Mouse (Mus musculus) MEL (cell line): ENCODE measurements at regions not wholly inside any gene's neighbourhood (a gene's known extent, or its start where the extent isn't known, plus 50 kb on each side); places are given as distances from the start of the nearest gene placed in this dataset.

Source experiments
- DNase-seq: peaks from one replicate; pipeline ENCODE4 v3.0.0; 2011; ENCODE audit warnings: low read depth, low spot score
- H3K27ac ChIP-seq: 2 replicates; pipeline ENCODE4 v1.5.1; 2012; ENCODE audit warnings: low read depth, mild to moderate bottlenecking, control low read depth, low read length, moderate library complexity; ENCODE audit not compliant: control insufficient read depth
- H3K27me3 ChIP-seq, 2 experiments: fragments of 150-350 bp in 1 of 2; sonication (generic) in 1 of 2; 2 replicates each; pipeline ENCODE4 v1.6.1; 2012; ENCODE audit warnings: low read length in 2 of 2, mild to moderate bottlenecking in 2 of 2, improper control_type of control experiment in 1 of 2, moderate library complexity in 1 of 2; ENCODE audit not compliant: insufficient read depth in 2 of 2, control insufficient read depth in 1 of 2
- H3K36me3 ChIP-seq, 2 experiments: 2 replicates each; pipeline ENCODE4 v1.6.1; 2012 to 2014; ENCODE audit warnings: low read length in 2 of 2, improper control_type of control experiment in 1 of 2, inconsistent platforms in 1 of 2, mild to moderate bottlenecking in 1 of 2; ENCODE audit not compliant: insufficient read depth in 2 of 2, control insufficient read depth in 1 of 2
- H3K4me1 ChIP-seq, 2 experiments: fragments of 150-350 bp in 1 of 2; sonication (generic) in 1 of 2; 2 replicates each; pipeline ENCODE4 v1.6.1; 2012; ENCODE audit warnings: low read length in 2 of 2, improper control_type of control experiment in 1 of 2, mild to moderate bottlenecking in 1 of 2; ENCODE audit not compliant: insufficient read depth in 2 of 2, control insufficient read depth in 1 of 2
- H3K4me3 ChIP-seq, 2 experiments: fragments of 150-350 bp in 1 of 2; sonication (generic) in 1 of 2; 2 replicates each; pipeline ENCODE4 v1.5.1; 2012; ENCODE audit warnings: low read depth in 2 of 2, low read length in 2 of 2, mild to moderate bottlenecking in 2 of 2, moderate library complexity in 2 of 2, control low read depth in 1 of 2, improper control_type of control experiment in 1 of 2; ENCODE audit not compliant: control insufficient read depth in 1 of 2, insufficient read depth in 1 of 2
- H3K79me2 ChIP-seq: 2 replicates; pipeline ENCODE4 v1.6.1; 2012; ENCODE audit warnings: mild to moderate bottlenecking, low read length, moderate library complexity; ENCODE audit not compliant: control insufficient read depth, poor library complexity, insufficient read depth
- H3K9ac ChIP-seq: 2 replicates; pipeline ENCODE4 v1.6.1; 2012; ENCODE audit warnings: low read depth, mild to moderate bottlenecking, control low read depth, low read length, moderate library complexity; ENCODE audit not compliant: control insufficient read depth, poor library complexity, severe bottlenecking
- H3K9me3 ChIP-seq: fragments of 150-350 bp; sonication (generic); replicated peaks from 2 replicates; pipeline ENCODE4 v1.6.1; 2012; ENCODE audit warnings: mild to moderate bottlenecking, low read length, improper control_type of control experiment, moderate library complexity; ENCODE audit not compliant: insufficient read depth
- BHLHE40 ChIP-seq: IDR thresholded peaks from 2 replicates; pipeline ENCODE4 v1.6.1; 2012; ENCODE audit warnings: low read depth, mild to moderate bottlenecking, inconsistent platforms, low read length, improper control_type of control experiment, borderline replicate concordance
- CHD1 ChIP-seq: IDR thresholded peaks from 2 replicates; pipeline ENCODE4 v1.6.1; 2012; ENCODE audit warnings: low read depth, mild to moderate bottlenecking, inconsistent platforms, low read length, improper control_type of control experiment
- CHD2 ChIP-seq: IDR thresholded peaks from 2 replicates; pipeline ENCODE4 v1.6.1; 2011; ENCODE audit warnings: low read length, improper control_type of control experiment
- E2F4 ChIP-seq: IDR thresholded peaks from 2 replicates; pipeline ENCODE4 v1.6.1; 2011; ENCODE audit warnings: low read depth, low read length, improper control_type of control experiment, borderline replicate concordance
- ELF1 ChIP-seq: IDR thresholded peaks from 2 replicates; pipeline ENCODE4 v1.6.1; 2014; ENCODE audit warnings: low read depth, mild to moderate bottlenecking, inconsistent platforms, low read length, improper control_type of control experiment, moderate library complexity
- EP300 ChIP-seq, 2 experiments: IDR thresholded peaks; 2 replicates each; pipeline ENCODE4 v1.6.1; 2011; ENCODE audit warnings: improper control_type of control experiment in 2 of 2, low read length in 2 of 2, low read depth in 1 of 2, mild to moderate bottlenecking in 1 of 2
- ETS1 ChIP-seq: IDR thresholded peaks from 2 replicates; pipeline ENCODE4 v1.6.1; 2012; ENCODE audit warnings: low read depth, mild to moderate bottlenecking, inconsistent platforms, low read length, improper control_type of control experiment, moderate library complexity
- GABPA ChIP-seq: IDR thresholded peaks from 2 replicates; pipeline ENCODE4 v1.6.1; 2012; ENCODE audit warnings: low read depth, mild to moderate bottlenecking, inconsistent platforms, low read length, improper control_type of control experiment, moderate library complexity
- GATA1 ChIP-seq: IDR thresholded peaks from 2 replicates; pipeline ENCODE4 v1.6.1; 2011; ENCODE audit warnings: low read depth, low read length, improper control_type of control experiment
- MAFK ChIP-seq: IDR thresholded peaks from 2 replicates; pipeline ENCODE4 v1.6.1; 2011; ENCODE audit warnings: low read depth, mild to moderate bottlenecking, low read length, improper control_type of control experiment, borderline replicate concordance
- MAX ChIP-seq: IDR thresholded peaks from 2 replicates; pipeline ENCODE4 v1.6.1; 2011; ENCODE audit warnings: low read length, improper control_type of control experiment
- MAZ ChIP-seq: IDR thresholded peaks from 2 replicates; pipeline ENCODE4 v1.6.1; 2012; ENCODE audit warnings: low read depth, mild to moderate bottlenecking, inconsistent platforms, low read length, improper control_type of control experiment
- MEF2A ChIP-seq: IDR thresholded peaks from 2 replicates; pipeline ENCODE4 v1.6.1; 2014; ENCODE audit warnings: low read depth, mild to moderate bottlenecking, inconsistent platforms, low read length, improper control_type of control experiment; ENCODE audit not compliant: poor library complexity, insufficient replicate concordance, severe bottlenecking; ENCODE audit errors: extremely low read depth
- MXI1 ChIP-seq: IDR thresholded peaks from 2 replicates; pipeline ENCODE4 v1.6.1; 2011; ENCODE audit warnings: mild to moderate bottlenecking, low read depth, low read length, improper control_type of control experiment
- MYB ChIP-seq: IDR thresholded peaks from 2 replicates; pipeline ENCODE4 v1.6.1; 2011; ENCODE audit warnings: mild to moderate bottlenecking, low read depth, low read length, improper control_type of control experiment
- MYC ChIP-seq: IDR thresholded peaks from 2 replicates; pipeline ENCODE4 v1.6.1; 2011; ENCODE audit warnings: low read depth, mild to moderate bottlenecking, low read length, improper control_type of control experiment, moderate library complexity
- NRF1 ChIP-seq: IDR thresholded peaks from 2 replicates; pipeline ENCODE4 v1.6.1; 2014; ENCODE audit warnings: low read depth, mild to moderate bottlenecking, inconsistent platforms, low read length, improper control_type of control experiment, moderate library complexity; ENCODE audit not compliant: poor library complexity, insufficient read depth, severe bottlenecking
- POLR2A ChIP-seq, 2 experiments: IDR thresholded peaks; 2 replicates each; pipeline ENCODE4 v1.6.1; 2011 to 2012; ENCODE audit warnings: low read length in 2 of 2, mild to moderate bottlenecking in 2 of 2, control low read depth in 1 of 2, improper control_type of control experiment in 1 of 2, low read depth in 1 of 2, moderate library complexity in 1 of 2; ENCODE audit not compliant: control insufficient read depth in 1 of 2, insufficient read depth in 1 of 2, poor library complexity in 1 of 2
- POLR2AphosphoS2 ChIP-seq: IDR thresholded peaks from 2 replicates; pipeline ENCODE4 v1.6.1; 2011; ENCODE audit warnings: low read length, improper control_type of control experiment
- POLR2AphosphoS5 ChIP-seq: IDR thresholded peaks from 2 replicates; pipeline ENCODE4 v1.6.1; 2012; ENCODE audit warnings: low read depth, borderline replicate concordance, mild to moderate bottlenecking, inconsistent platforms, low read length, moderate library complexity, mixed read lengths
- RAD21 ChIP-seq: IDR thresholded peaks from 2 replicates; pipeline ENCODE4 v1.6.1; 2011; ENCODE audit warnings: mild to moderate bottlenecking, low read depth, low read length, improper control_type of control experiment
- RCOR1 ChIP-seq: IDR thresholded peaks from 2 replicates; pipeline ENCODE4 v1.6.1; 2012; ENCODE audit warnings: low read depth, mild to moderate bottlenecking, inconsistent platforms, low read length, improper control_type of control experiment
- SMC3 ChIP-seq: IDR thresholded peaks from 2 replicates; pipeline ENCODE4 v1.6.1; 2011; ENCODE audit warnings: low read depth, low read length, improper control_type of control experiment
- TAL1 ChIP-seq: IDR thresholded peaks from 2 replicates; pipeline ENCODE4 v1.6.1; 2012; ENCODE audit warnings: mild to moderate bottlenecking, inconsistent platforms, low read length, moderate library complexity, mixed read lengths
- TCF12 ChIP-seq: IDR thresholded peaks from 2 replicates; pipeline ENCODE4 v1.6.1; 2014; ENCODE audit warnings: low read depth, mild to moderate bottlenecking, inconsistent platforms, low read length, improper control_type of control experiment, moderate library complexity
- USF1 ChIP-seq: IDR thresholded peaks from 2 replicates; pipeline ENCODE4 v1.6.1; 2014; ENCODE audit warnings: low read depth, mild to moderate bottlenecking, inconsistent platforms, low read length, improper control_type of control experiment, moderate library complexity
- USF2 ChIP-seq, 2 experiments: IDR thresholded peaks; 2 replicates each; pipeline ENCODE4 v1.6.1; 2011 to 2012; ENCODE audit warnings: improper control_type of control experiment in 2 of 2, low read length in 2 of 2, borderline replicate concordance in 1 of 2, inconsistent platforms in 1 of 2, low read depth in 1 of 2, mild to moderate bottlenecking in 1 of 2; ENCODE audit not compliant: insufficient read depth in 1 of 2
- ZKSCAN1 ChIP-seq: IDR thresholded peaks from 2 replicates; pipeline ENCODE4 v1.6.1; 2012; ENCODE audit warnings: low read depth, mild to moderate bottlenecking, inconsistent platforms, low read length, improper control_type of control experiment, moderate library complexity
- ZMIZ1 ChIP-seq: IDR thresholded peaks from 2 replicates; pipeline ENCODE4 v1.6.1; 2012; ENCODE audit warnings: low read depth, mild to moderate bottlenecking, inconsistent platforms, low read length, improper control_type of control experiment, moderate library complexity
- ZNF384 ChIP-seq: IDR thresholded peaks from 2 replicates; pipeline ENCODE4 v1.6.1; 2012; ENCODE audit warnings: low read depth, mild to moderate bottlenecking, inconsistent platforms, low read length, improper control_type of control experiment

- Histone ChIP-seq H3K4me1 (peaks cover 0 to 11% of the 10 kb centered on the region in 2 experiments; a peak in 2 of 4 replicates), H3K27ac (no peak overlapping the region), H3K79me2 (no peaks in the 10 kb centered on the region), H3K9ac (no peak overlapping the region), H3K36me3 (peaks cover 0 to 4% of the 10 kb centered on the region in 2 experiments; a peak in 2 of 4 replicates), H3K27me3 (no peaks in the 10 kb centered on the region), H3K4me3 (no peak overlapping the region), H3K9me3 (no peaks in the 10 kb centered on the region)
- TF ChIP-seq MYB (0 out of 2 replicates have a peak, but pooled peaks have one; percentile 17), MAFK (no peak), TCF12 (peak; percentile 90), MEF2A (peak; percentile 48; the same call in 1 of the 2 replicates), MYC (no peak), EP300 (IDR thresholded peaks at IDR 0.05; ENCODE audit: low read depth in 1 of 2, low read length in 2 of 2) (peak; percentile 83 to 84), GATA1 (peak; percentile 62), ETS1 (peak; percentile 53; the same call in 1 of the 2 replicates), RCOR1 (peak; percentile 73)
- DNase-seq = peak; percentile 25
These were observed 1039.0 kb upstream of the Cdh10 start for GRCm38 (mm10) chr15:17779788-17780187.

DNA sequence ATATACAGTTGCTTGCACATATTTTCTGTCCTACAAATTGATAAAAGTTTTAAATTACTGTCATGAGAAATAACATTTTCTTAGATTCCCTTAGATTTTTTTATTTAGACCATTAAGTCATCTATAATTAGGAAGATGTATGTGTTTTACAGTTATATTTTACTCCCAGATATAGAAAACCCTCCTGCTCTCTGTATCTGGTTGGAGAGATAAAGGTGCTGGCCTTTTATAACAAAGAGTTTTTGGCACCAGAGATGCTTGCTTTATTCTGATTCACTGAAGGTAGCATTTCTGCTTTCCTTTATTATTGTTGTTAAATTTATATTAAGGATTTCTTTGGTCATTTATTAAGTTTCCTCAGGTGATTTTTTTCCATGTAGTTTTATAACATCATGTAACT, 1035.4 kb upstream of the Cdh10 start:
- H3K79me2 ChIP-seq = no peaks in the 10 kb centered on the region
- no peak overlapping the region for H3K27ac ChIP-seq
- peaks cover 0 to 4% of the 10 kb centered on the region in 2 experiments; a peak in 2 of 4 replicates for H3K36me3 ChIP-seq
- no peak overlapping the region for H3K4me3 ChIP-seq
- no peaks in the 10 kb centered on the region for H3K9me3 ChIP-seq
- H3K27me3 ChIP-seq = no peaks in the 10 kb centered on the region
- H3K4me1 ChIP-seq = peaks cover 0 to 11% of the 10 kb centered on the region in 2 experiments; a peak in 2 of 4 replicates
- no peak overlapping the region for H3K9ac ChIP-seq
- peak; percentile 72 for DNase-seq
- TF ChIP-seq E2F4 (no peak), NRF1 (no peak), ZNF384 (0 out of 2 replicates have a peak, but pooled peaks have one; percentile 19), MEF2A (peak; percentile 85; the same call in 1 of the 2 replicates), TAL1 (peak; percentile 41), MAFK (no peak), USF2 (IDR thresholded peaks at IDR 0.05; ENCODE audit: borderline replicate concordance in 1 of 2, insufficient read depth in 1 of 2, low read depth in 1 of 2, low read length in 2 of 2) (no peak), MXI1 (no peak), ZMIZ1 (no peak), POLR2AphosphoS5 (no peak), TCF12 (peak; percentile 96), USF1 (no peak), CHD2 (no peak), POLR2A (IDR thresholded peaks at IDR 0.05; ENCODE audit: control insufficient read depth in 1 of 2, insufficient read depth in 1 of 2, low read depth in 1 of 2, low read length in 2 of 2, poor library complexity in 1 of 2) (no peak), GATA1 (peak; percentile 82), ELF1 (no peak), POLR2AphosphoS2 (no peak), MYB (peak; percentile 73), MAZ (no peak), ZKSCAN1 (no peak), MAX (no peak), BHLHE40 (no peak), GABPA (no peak), RCOR1 (peak; percentile 92), SMC3 (no peak), CHD1 (no peak), RAD21 (no peak; the same call in 1 of the 2 replicates), ETS1 (peak; percentile 87)
